Mouse (Mus musculus) limb, embryonic 15.5 days (tissue): ENCODE data around the gene Gm21883. TPM values are rescaled to one million over a fixed set of nuclear protein-coding genes. Genes with fewer than 3 reads are reported as not detected.
"Not testable (repeated sequence)": the region's sequence is repeated elsewhere in the genome, so short reads cannot be mapped to it uniquely, and the experiment has no call there.

Experiments
- ATAC-seq: fragments of 200-750 bp; cut with Nextera tagmentation; 2 replicates; pipeline ENCODE4 v1.8.0; 2017; ENCODE audit warnings: low read depth, moderate TSS enrichment; ENCODE audit not compliant: insufficient number of reproducible peaks, low FRiP score, low TSS enrichment
- H3K27ac ChIP-seq: fragments of 300-500 bp; sonication (generic); 2 replicates; pipeline ENCODE4 v1.5.1; 2015; ENCODE audit warnings: moderate library complexity, mild to moderate bottlenecking, inconsistent platforms
- H3K27me3 ChIP-seq: fragments of 300-500 bp; sonication (generic); 2 replicates; pipeline ENCODE4 v1.6.1; 2015; ENCODE audit warnings: inconsistent platforms
- H3K36me3 ChIP-seq: fragments of 300-500 bp; sonication (generic); 2 replicates; pipeline ENCODE4 v1.6.1; 2015; ENCODE audit warnings: inconsistent platforms
- H3K4me1 ChIP-seq: fragments of 300-500 bp; sonication (generic); 2 replicates; pipeline ENCODE4 v1.6.1; 2015; ENCODE audit warnings: inconsistent platforms
- H3K4me2 ChIP-seq: fragments of 300-500 bp; sonication (generic); 2 replicates; pipeline ENCODE4 v1.6.1; 2015; ENCODE audit warnings: mild to moderate bottlenecking, inconsistent platforms
- H3K4me3 ChIP-seq: fragments of 300-500 bp; sonication (generic); 2 replicates; pipeline ENCODE4 v1.5.1; 2015; ENCODE audit warnings: mild to moderate bottlenecking, inconsistent platforms
- H3K9ac ChIP-seq: fragments of 300-500 bp; sonication (generic); 2 replicates; pipeline ENCODE4 v1.6.1; 2015; ENCODE audit warnings: inconsistent platforms
- H3K9me3 ChIP-seq: fragments of 300-500 bp; sonication (generic); 2 replicates; pipeline ENCODE4 v1.6.1; 2016; ENCODE audit warnings: inconsistent platforms
- WGBS: fragments of 180-500 bp; shearing (Covaris S2); methylation state at CpG from one replicate; pipeline ENCODE4 v1.1.7; 2015; 5-methylcytosine and 5-hydroxymethylcytosine counted together
- polyA plus RNA-seq: library from polyadenylated mRNA; unstranded; fragments of >200 nt; fragmentation: Nextera tagmentation; extraction: Ambion mirVana; gene quantifications from 2 replicates; pipeline ENCODE4 v1.2.1, GENCODE M21; 2015

Gene Gm21883
- not detected in 2 replicates for polyA plus RNA-seq

DNA sequence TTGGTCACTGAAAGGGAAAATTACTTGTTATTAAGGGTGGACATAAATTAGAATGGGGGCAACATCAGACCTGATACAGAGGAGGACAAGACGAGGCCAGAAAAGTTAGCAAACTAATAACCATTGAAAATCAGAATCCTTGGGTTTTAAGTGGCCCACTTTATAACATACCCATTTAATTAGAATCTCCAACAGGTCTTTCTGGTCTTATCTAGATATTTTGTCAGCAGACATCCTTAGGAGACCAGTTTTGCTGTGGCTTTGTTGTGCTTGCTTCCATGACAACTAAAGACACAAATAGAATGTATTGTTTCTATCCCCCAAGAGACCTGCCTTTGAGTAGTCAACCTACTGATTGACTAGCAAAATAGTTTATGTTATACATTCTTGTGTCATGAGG lies at the start of gene Gm21883:
TSS of gene Gm21883 (minus strand) at position 101 of the 400 bp plus-strand sequence.
- not testable (repeated sequence) for ATAC-seq, H3K9ac ChIP-seq, H3K27ac ChIP-seq, H3K4me2 ChIP-seq, H3K27me3 ChIP-seq, H3K36me3 ChIP-seq, H3K4me1 ChIP-seq, H3K9me3 ChIP-seq, H3K4me3 ChIP-seq
- no CpG with 5 or more reads among the region's 1 CpGs for WGBS

DNA sequence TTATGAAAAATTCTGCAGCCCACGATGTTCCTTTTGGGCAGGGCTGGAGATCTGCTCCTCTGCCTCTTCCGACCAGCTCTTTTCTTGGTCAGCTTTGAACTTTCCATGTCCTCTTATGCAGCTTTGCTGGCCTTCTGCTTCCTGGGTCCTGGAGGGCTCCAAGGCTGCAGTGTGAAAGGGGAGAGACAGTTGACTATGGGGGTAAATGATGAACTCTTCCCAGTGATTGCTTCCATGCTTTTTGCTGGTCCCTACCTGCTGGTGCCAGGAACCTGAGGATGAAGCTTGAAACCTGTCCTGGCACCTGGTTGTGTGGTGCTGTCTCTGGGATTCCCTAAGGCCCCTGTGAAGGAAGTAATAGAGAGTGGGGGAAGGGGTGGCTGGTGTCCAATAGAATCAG lies 44.7 kb upstream of the Gm21883 start, which contains the start of gene Spin2e:
TSS of gene Spin2e (minus strand) at position 101 of the 400 bp plus-strand sequence.
- not testable (repeated sequence) for ATAC-seq, H3K4me3 ChIP-seq, H3K4me1 ChIP-seq, H3K9ac ChIP-seq, H3K9me3 ChIP-seq, H3K27ac ChIP-seq, H3K27me3 ChIP-seq, H3K36me3 ChIP-seq, H3K4me2 ChIP-seq
- 78% methylated on average over 2 of the region's 2 CpGs for WGBS

Other genes starting within 250 kb of the Gm21883 start
- gene Btbd35f26, start 237.8 kb downstream of the Gm21883 start, polyA plus RNA-seq: not detected in 2 replicates
- gene Btbd35f19, start 190.4 kb downstream of the Gm21883 start, polyA plus RNA-seq: not detected in 2 replicates
- not detected in 2 replicates for gene Spin2e, start 44.6 kb upstream of the Gm21883 start, polyA plus RNA-seq
- gene Btbd35f25, start 142.9 kb upstream of the Gm21883 start, polyA plus RNA-seq: not detected in 2 replicates